Mouse (Mus musculus) cerebellum, postnatal 4 days (tissue): Measurements from ENCODE around the gene Tmem214.

Source experiments
- DNase-seq, 2 experiments: peaks; one replicate each; pipeline ENCODE4 v3.0.0; 2022; ENCODE audit warnings: low spot score in 2 of 2, mixed read lengths in 1 of 2

Tmem214 gene

DNA sequence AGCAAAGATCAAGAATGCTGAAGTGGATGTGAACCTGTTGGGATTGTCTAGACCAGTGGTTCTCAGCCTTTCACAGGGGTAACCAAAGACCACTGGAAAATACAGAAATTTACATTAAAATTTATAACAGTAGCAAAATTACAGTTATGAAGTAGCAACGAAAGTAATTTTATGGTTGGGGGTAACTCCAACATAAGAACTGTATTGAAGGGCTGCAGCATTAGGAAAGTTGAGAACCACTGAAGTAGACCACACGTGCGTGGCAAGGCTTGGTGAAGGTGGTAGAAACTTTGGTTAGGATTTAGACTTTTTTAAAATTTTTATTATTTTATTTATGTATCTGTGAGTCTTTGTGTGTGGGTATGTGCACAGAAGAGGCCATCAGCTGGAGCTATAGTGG is at the start of gene Tmem214:
Gene Tmem214, plus strand, starts transcription at position 301 of the 400 bp plus-strand sequence.
- no peak for DNase-seq

DNA sequence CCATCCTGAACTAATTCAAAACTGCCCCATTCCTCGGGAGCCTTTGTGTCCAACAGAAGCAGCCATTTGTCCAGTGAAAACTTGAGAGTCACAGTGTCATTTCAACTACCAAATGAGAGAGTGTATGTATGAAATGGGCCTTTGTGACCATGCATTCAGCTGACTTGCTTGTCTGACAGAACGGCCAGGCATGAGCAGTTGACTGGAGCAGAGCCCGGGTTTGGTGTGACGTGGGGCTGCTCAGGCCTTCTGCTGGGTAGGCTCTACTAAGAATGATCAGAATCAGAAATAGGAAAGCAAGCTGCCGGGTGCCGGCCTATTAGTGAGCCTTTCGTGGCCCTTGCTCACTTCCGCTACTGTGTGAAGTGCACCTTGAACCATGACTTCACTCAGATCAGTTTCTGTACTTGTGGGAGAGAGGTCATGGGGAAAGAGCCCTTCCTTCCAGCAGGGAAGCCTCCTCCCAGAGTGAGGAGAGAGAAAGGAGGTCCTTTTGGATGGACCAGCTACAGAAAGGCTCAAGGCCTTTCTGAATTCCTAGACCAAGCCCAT is 49.0 kb upstream of the Tmem214 start:
- no peak for DNase-seq

DNA sequence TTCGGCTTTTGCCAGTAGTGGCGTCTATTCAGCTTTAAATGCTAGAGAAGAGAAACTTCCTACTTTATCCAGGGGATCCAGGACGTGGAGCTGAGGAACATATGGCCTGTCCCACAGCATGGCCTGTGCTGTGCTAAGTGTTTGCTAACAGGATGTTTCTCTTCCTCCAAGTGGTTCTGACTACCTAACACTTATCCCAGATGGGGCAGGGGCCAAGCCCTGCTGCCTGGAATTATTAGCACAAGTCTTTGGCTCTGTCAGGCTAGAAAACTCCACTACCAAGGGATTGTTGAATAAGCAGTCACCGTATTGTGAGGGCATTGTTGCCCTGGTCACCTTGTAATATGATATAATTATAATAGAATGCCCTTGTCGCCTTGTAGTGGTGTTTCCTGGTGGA is 45.1 kb upstream of the Tmem214 start:
- no peak for DNase-seq

DNA sequence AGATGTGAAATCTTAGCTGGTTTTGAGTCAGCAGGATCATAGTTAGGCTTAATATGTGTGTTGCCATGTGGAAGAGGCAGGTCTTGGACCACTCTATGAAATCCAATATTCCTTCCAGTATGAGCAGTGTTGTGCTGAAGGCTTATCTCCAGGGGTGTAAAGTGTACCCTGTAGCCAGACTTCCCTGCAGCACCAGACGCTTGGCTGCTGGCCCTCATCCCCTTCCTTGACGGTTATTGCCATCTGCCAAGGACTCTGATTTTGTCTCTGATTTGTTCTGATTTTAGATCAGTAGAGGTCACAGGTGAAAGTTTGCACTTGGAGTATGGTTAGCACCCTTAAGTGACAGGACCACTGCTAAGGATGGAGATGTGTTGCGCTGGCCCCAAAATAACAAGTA is 44.7 kb upstream of the Tmem214 start:
- DNase-seq: no peak

DNA sequence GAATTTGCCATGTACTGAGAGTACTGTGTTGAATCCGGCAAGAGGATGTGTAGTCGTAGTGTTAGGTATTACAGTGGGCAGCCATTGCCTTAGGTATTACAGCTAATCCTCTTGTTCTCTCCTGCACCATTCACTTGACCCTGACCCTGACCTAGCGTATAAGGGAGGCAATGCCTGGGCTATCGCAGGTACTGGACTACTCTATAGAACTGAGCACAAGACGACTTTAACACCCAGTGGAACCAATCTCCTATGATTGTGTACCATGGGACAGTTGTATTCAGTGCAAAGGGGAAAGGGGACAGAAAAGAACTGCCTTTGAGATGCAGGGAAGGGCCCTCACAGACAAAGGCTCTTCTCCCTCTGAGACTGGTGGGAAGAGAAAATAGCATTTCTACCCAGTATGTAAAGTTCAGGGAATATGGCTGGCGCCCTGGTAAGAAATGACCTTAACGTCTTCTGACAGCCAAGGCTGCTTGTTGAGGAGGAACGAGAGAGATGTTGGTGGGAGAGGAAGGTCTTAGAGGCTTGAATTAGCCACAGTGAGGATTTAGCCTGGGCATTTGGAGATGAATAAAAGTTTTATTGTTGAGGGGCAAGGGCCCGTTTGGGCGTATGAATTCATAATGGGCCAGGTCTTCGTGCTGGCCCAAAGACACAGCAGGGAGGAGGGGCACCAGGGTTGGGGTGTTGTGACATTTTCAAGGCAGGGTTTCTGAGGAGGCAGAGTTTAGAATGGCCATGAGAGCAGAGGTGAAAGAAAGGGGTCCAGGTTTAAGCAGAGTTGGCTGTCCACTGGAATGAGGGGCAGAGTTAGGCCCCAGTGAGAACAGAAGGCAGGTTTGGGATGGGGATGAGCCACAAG is 43.5 kb upstream of the Tmem214 start:
- no peak for DNase-seq

DNA sequence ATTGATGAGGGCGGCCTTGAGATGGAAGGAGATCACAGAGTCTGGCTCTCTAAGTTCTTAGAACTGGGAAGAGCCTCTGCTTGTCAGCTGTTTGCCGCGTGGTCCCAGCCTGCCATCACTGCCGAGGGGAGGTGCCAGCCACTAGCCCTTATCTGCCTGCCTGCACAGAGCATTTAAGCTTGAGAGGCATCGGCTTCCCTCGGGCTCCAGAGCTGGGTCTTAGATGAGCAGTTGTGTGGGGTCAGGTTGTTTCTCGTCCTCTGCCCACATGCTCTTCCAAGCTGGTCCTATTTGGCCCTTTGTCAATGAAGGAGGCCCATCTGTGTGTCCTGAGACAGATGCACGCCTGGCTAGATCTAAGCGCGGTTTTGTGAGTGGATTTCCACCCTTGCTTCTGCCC is 42.6 kb upstream of the Tmem214 start:
- peak in 1 of 2 experiments; percentile 27 for DNase-seq

DNA sequence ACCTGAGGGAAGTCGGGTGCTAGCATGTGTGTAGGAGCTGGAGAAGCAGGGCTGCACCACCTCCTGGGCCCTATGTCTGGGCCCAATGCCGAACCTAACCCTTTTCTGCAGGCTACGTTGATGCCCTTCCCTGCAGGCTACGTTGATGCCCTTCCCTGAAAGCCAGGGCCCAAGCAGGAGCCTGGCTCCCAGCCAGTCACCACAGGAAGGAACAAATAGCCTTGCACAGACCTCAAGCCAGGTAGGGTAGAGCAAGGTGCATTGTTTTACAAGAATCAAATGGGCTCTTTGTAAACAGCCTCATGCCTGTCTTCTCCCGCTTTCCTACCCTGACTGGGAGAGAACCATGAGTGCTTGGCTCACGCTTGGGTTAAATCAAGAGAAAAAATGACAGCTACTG is 42.0 kb upstream of the Tmem214 start:
- no peak for DNase-seq

DNA sequence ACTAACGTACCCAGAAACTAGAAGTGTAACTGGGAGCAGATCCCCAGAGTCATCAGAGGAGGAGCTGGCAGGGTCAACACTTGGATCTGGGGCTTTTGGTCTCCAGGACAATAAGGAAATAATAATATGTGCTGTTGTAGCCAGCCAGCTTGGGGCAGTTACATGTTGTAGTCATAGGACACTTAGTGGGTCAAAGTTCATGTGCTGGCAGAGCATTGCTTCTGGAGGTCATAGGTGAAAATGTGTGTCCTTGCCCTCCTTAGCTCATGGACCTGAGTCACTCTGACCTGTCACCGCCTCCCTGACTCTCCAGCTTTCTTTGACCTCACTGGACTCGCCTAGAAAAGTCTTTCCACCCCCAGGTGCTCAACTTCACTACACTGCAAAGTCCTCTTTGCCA is 34.4 kb upstream of the Tmem214 start:
- no peak for DNase-seq

DNA sequence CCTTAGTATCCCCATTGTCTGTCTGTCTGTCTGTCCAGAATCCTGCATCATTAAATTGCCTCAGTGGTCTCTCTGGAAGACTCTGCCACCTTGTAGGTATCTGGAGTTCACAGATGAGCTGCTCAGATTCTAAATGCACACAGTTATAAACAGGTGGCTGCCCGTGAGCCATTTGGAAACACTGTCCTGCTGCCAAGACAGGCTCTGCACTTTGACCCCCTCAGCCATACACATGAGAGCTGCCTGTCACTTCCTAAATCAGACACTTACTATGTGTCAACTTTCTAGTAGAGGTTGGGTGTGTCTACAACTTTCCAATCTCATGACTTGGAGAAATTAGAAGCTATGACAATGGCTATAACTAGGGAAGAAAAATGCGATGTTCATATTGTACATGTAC is 28.1 kb upstream of the Tmem214 start:
- DNase-seq: no peak

DNA sequence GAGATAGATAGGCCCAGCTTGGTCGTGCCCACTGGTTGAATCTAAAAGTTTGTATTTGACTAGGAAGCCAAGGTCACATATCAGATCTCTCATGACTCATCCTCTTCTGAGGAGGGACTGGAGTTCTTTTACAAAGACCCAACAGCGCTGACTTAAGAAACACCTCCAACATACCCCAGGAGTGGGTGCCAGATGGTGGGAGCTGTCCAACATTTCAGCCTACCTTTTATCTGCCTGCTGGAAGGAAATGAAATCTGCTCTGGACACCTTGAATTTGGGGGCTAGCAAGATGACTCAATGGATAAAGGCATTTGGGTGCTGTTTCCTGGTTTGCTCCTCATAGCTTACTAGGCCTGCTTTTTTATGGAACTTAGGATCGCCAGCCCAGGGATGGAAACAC is 25.9 kb upstream of the Tmem214 start:
- DNase-seq: no peak

DNA sequence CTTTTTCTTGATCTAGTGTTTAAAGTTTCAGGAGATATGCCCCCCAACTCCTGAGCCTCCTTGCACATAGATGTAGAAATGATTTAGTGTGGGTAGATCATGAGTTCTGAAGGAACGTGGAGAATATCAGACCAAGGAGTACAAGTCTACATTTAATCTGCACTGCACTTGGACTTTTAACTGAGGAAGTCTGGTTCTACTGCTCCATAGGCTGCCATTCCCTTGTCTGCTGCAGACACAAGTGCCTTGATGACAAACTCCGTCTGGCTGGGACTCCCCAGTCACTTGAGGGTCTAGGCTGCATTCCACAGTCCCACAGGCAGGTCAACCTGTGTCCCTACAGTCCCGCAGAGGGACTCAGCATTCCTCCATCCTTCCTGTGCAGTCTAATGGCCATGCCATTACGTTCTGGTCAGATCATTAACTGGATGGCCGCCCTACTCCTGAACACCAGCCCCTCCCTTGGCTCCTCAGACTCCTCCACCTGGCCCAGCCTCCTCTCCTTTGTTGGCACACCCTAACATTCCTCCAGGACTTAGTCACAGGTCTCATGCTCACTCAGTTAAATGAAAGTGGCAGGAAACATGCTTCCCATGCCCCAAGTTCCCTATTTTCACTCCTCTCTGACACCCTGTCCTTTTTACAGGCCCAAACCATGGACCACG is 17.8 kb upstream of the Tmem214 start:
- no peak for DNase-seq

DNA sequence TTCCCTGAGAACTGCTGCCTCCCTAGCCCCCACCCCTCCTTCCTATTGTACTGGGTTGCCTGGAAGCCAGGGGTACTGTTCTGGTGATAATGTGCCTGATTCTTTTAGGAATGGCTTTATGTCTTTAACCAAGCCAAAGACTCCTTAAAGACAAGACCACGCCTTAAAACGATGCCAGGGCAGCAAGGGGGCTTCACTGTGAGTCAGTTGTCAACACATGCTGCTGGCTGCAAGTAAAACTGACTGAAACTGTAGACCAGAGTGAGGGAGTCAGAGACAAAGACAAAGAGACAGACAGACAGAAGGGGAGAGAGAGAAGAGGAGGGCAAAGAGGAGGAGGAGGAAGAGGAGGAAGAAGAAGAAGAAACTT is 17.3 kb upstream of the Tmem214 start:
- no peak for DNase-seq

DNA sequence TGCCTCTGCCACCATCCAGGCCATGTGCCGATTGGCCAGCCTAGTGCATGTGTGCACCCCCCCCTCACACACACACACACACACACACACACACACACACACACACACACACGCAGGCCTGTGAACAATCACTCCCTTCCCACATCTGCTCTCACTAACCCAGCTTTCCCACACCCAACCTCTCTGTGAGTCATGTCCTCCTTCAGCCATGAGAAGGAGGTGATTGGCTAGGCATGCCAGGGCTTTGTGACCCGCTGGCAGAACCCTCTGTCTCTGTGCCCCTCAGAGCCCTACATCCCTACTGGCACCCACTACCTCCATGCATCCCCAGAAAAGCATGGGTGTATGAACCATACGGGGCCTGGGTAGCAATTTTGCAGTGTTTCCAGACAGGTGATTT is 14.3 kb upstream of the Tmem214 start:
- no peak for DNase-seq

DNA sequence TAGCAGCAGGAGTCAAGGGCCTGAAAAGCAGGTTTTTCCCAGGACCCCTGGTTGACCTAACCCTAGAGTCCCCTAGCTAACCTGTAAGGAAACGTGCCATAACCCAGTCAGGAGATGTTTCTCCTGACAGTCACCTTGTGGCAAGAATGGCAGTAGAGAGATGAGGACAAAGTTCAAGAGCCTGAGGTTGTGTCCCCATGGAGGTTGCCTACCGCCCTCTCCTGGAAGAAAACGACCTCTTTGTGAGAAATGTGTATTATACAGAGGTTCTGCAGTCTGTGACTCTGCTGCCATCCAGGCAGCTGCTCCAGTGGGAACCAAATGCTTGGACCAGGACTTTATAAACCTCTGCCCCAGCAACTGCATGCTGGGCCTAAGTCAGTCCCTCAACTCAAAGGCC is 12.1 kb upstream of the Tmem214 start:
- DNase-seq: no peak

DNA sequence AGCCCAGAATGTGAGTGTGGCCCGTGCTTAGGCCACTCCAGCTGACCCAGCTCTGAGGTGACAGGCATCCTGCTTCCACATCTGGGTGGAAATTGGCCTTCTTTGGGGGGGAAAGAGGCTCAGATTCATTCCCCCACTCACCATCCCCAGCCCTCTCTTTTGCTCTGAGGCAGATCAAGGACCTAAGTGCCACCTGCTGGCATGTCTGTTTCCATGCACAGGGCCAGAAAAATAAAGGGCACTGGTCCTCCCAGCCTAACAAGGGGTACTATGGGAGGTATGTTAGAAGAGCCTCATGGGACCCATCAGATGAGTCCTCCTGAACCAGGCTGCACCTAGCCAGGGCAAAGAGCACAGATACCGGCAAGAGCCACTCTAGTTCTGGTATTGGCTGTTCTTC is 11.7 kb upstream of the Tmem214 start:
- DNase-seq: no peak

DNA sequence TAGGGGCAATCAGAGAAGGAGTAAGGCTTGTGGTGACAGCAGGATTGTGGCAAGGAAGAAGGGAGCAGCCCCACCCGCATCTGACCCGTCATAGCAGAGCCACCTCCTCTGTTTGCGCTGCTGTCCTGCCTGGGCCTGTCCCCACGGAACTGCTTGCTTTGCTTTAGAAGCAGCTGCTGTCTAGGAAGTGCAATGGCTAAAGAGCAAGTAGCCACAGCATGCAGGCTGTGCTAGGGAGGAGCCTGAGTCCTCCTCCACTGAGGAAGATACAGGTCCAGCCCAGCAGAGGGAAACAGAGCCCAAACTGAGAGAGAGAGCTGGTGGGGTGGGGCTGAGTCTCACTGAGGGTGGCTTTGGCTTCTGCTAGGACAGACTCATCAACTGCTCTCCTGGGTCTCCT is 4.0 kb upstream of the Tmem214 start:
- DNase-seq: no peak

DNA sequence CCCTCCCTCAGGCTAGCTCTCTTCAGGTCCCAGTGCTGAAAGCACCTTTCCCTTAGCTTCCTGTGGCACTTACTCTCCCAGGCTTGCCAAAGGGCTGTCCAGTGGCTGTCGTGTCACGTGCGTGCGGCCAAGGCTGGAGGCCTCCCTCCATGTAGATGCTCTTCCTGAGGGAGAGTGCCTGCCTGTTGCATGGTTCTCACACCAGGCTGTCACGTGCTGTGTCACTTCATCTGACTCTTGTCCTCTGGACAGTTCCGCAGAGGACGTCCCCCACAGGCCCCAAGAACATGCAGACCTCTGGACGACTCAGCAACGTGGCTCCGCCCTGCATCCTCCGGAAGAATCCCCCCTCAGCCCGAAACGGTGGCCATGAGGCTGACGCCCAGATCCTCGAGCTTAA is 3.5 kb upstream of the Tmem214 start:
- DNase-seq: no peak

DNA sequence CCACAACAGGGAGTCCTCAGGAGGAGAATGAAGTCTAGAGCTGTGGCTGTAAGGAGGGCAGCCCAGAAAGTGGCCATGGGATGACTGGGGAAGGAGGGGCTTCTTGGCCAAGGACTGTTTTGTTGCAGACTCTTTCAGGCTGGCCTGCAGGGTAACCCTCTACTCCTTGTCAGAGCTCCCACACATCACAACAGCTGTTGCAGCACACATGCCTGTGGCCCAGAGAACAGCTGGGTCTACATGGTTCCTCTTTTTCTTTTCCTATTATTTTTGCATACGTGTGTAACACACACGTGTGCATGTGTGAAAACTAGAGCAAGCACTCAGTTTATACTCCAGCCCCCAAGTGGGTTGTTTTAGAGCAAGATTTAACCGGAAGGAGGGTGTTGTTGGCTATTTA is 941 bp upstream of the Tmem214 start:
- no peak for DNase-seq

DNA sequence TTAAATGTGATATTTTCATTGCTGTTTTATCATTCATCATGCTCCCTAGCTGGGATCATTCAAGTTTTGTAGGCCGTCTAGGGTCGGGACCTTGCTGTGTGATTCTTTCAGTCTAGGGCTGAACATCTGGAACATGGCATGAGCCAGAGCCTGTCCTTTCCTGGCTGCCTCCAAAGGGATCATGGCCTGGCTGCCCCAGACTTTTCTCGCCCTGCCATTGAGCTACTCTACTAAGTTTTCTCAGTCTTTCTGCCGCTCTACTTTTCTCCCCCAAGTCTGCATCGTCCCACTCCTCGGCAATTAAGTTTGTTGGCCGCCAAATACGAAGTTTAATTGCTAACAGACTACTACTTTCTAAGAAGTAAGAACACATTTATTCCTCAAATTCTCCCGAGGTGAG is 1.2 kb downstream of the Tmem214 start:
- no peak for DNase-seq

DNA sequence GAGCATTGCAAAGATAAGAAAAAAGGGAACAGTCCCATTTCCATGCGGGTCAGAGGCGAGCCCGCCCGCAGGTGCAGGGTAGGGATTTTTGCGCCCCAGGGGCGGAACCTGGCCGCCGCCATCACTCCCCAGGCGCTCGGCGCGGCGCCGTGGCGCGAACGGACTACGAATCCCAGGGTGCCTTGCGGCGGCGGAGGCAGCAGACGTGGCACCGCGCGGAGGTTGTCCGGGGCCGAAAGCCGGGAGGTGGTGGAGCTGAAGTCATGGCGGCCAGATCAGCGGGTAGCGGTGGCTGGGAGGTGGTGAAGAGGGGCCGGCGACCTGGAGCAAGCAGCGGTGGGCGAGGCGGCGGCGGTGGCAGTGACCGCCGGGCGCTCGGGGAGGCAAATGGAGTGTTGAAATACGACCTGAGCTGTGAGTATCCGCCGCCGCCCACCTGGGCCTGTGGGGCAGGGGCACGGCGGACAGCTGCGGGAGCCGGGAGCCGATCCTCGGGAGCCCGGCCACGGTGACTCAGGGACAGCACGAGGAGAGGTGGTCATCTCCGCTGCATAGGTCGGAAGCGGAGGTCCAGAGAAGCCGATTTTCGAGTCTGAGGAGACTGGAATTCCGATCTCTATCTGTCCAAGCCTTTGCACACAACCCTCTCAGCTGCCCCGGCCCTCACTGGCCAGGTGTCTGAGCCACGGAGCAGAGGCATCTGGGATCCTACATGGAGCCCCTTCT is 1.8 kb downstream of the Tmem214 start:
- peak; percentile 83 to 87 for DNase-seq

DNA sequence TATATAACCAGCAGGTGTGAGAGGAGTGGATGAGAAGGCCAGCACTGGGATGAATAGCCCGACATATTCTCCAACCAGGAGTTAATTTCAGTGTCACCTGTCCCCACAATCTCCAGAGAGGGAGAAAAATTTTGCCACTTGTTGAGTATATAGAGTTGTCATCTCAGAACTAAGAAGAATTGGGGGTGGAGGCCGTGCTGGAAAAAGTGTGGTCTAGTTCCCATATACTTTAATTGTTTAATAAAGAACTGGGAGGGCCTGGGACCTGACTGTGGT is 2.3 kb downstream of the Tmem214 start:
- DNase-seq: no peak

DNA sequence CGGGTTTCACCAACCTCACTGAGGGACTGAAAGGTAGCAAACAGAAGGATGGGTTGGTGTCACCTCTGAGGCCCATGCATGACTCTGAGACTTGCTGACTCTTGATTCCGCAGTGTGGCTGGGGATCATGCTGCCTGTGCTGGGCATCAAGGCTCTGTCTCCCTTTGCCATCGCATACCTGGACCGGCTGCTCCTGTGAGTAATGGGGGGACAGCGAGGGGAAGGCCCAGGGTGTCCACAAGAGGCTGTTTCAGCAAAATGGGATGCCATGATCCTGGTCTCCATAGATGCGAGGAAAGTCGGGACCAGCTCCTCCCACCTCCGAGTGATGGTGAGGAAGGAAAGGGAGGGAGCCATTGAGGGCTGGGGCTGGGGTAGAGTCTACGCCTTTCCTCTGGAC is 4.8 kb downstream of the Tmem214 start:
- no peak for DNase-seq

DNA sequence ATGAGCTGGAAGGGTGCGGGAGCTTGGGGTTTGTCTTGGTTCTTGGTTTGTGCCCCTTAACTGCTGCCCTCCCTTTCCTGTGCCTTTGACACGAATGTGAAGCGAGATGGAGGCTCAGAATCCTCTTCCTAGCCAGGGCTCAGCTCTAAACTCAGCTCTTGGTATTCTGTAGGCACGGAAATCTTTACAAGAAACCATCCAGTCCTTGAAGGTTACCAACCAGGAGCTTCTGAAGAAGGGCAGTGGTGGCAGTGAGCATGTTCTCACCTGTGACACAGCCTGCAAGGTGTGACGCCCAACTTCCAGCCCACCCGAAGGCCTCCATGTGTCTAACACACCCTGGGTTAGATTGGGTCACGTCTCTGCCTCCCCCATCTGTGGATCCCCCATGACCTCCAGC is 6.6 kb downstream of the Tmem214 start:
- no peak for DNase-seq
